Mouse (Mus musculus): ENCODE results near the gene Serpinf2. TPM values are rescaled to one million over a fixed set of nuclear protein-coding genes. Genes with fewer than 3 reads are reported as not detected.

Serpinf2 gene
- polyA plus RNA-seq, 2 experiments, result 0.53 TPM; not detected in 1

GRCm38 (mm10) chr11:75441601-75442000, 2.2 kb upstream of the Serpinf2 start:
- Histone ChIP-seq H3K9ac (ENCODE audit: low read depth, low read length, severe bottlenecking) (no peak overlapping the region), H3K27me3 (ENCODE audit: control insufficient read depth, insufficient read depth, low read length) (no peaks in the 10 kb centered on the region), H3K36me3 (ENCODE audit: control insufficient read depth, insufficient read depth, low read length) (peaks cover 23% of the 10 kb centered on the region), H3K4me3 (replicated peaks; ENCODE audit: low read length) (no peak overlapping the region), H3K4me2 (replicated peaks; ENCODE audit: low read depth, low read length, severe bottlenecking) (no peak overlapping the region), H3K27ac (replicated peaks; ENCODE audit: low read depth, low read length) (no peak overlapping the region), H3K4me1 (ENCODE audit: control insufficient read depth, insufficient read depth, low read length) (no peaks in the 10 kb centered on the region), H3K9me3 (ENCODE audit: control insufficient read depth, low read length) (no peaks in the 10 kb centered on the region)
- TF ChIP-seq POLR2A (IDR thresholded peaks at IDR 0.05; ENCODE audit: borderline replicate concordance, extremely low read depth, insufficient read depth, insufficient read length), result no peak
- ATAC-seq (ENCODE audit: low FRiP score, low read depth) (no peak), DNase-seq (ENCODE audit: low spot score) (no peak)
- 92% methylated on average over 16 of the region's 16 CpGs for WGBS

- peaks cover 23% of the 10 kb centered on the region for H3K36me3 ChIP-seq (ENCODE audit: control insufficient read depth, insufficient read depth, low read length)
- ATAC-seq (ENCODE audit: low FRiP score, low read depth), result no peak
- 70% methylated on average over 7 of the region's 7 CpGs for WGBS
These were observed 1.6 kb upstream of the Serpinf2 start for GRCm38 (mm10) chr11:75441034-75441433.

GRCm38 (mm10) chr11:75439951-75440350, 560 bp upstream of the Serpinf2 start:
- Histone ChIP-seq H3K27ac (replicated peaks; ENCODE audit: low read depth, low read length) (no peak overlapping the region), H3K9ac (ENCODE audit: low read depth, low read length, severe bottlenecking) (no peak overlapping the region), H3K27me3 (ENCODE audit: control insufficient read depth, insufficient read depth, low read length) (no peaks in the 10 kb centered on the region), H3K9me3 (ENCODE audit: control insufficient read depth, low read length) (no peaks in the 10 kb centered on the region), H3K4me2 (replicated peaks; ENCODE audit: low read depth, low read length, severe bottlenecking) (no peak overlapping the region), H3K4me3 (replicated peaks; ENCODE audit: low read length) (no peak overlapping the region), H3K4me1 (ENCODE audit: control insufficient read depth, insufficient read depth, low read length) (no peaks in the 10 kb centered on the region), H3K36me3 (ENCODE audit: control insufficient read depth, insufficient read depth, low read length) (peaks cover 16% of the 10 kb centered on the region)
- DNase-seq (ENCODE audit: low spot score) (no peak), ATAC-seq (ENCODE audit: low FRiP score, low read depth) (no peak)
- TF ChIP-seq POLR2A (IDR thresholded peaks at IDR 0.05; ENCODE audit: borderline replicate concordance, extremely low read depth, insufficient read depth, insufficient read length), result no peak
- 89% methylated on average over 3 of the region's 3 CpGs for WGBS

More at GRCm38 (mm10) chr11:75441034-75441433, 1.6 kb upstream of the Serpinf2 start:
- Histone ChIP-seq H3K4me3 (replicated peaks; ENCODE audit: low read length) (no peak overlapping the region), H3K27me3 (ENCODE audit: control insufficient read depth, insufficient read depth, low read length) (no peaks in the 10 kb centered on the region), H3K27ac (replicated peaks; ENCODE audit: low read depth, low read length) (no peak overlapping the region), H3K4me2 (replicated peaks; ENCODE audit: low read depth, low read length, severe bottlenecking) (no peak overlapping the region), H3K9me3 (ENCODE audit: control insufficient read depth, low read length) (no peaks in the 10 kb centered on the region), H3K4me1 (ENCODE audit: control insufficient read depth, insufficient read depth, low read length) (no peaks in the 10 kb centered on the region), H3K9ac (ENCODE audit: low read depth, low read length, severe bottlenecking) (no peak overlapping the region)
- DNase-seq (ENCODE audit: low spot score), result no peak
- no peak for TF ChIP-seq POLR2A (IDR thresholded peaks at IDR 0.05; ENCODE audit: borderline replicate concordance, extremely low read depth, insufficient read depth, insufficient read length)

DNA sequence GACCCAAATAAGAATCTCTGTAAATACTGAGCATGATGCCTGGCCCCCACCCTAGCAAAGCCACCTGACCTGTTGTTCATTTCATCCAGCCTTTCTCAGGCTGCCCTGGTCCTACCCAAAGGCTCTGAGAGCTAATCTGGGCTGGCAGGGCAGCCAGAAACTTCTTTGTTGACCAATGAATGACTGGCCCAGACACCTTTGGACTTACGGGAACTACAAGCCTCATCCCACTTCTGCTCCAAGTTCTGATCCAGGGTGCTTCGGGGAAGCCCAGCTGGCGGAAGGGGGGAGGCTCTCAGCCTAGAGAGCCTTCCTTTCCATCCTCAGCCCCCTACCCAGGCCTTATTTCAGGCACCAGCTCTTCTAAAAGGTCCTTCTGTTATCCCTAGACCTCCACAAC, 587 bp downstream of the Serpinf2 start:
- no peak for TF ChIP-seq POLR2A (IDR thresholded peaks at IDR 0.05; ENCODE audit: borderline replicate concordance, extremely low read depth, insufficient read depth, insufficient read length)
- no peak overlapping the region for H3K27ac ChIP-seq (replicated peaks; ENCODE audit: low read depth, low read length)
- WGBS, result 82% methylated on average over 3 of the region's 3 CpGs
- H3K36me3 ChIP-seq (ENCODE audit: control insufficient read depth, insufficient read depth, low read length), result peaks cover 16% of the 10 kb centered on the region
- DNase-seq (ENCODE audit: low spot score) (no peak), ATAC-seq (ENCODE audit: low FRiP score, low read depth) (no peak)
- H3K4me1 ChIP-seq (ENCODE audit: control insufficient read depth, insufficient read depth, low read length), result no peaks in the 10 kb centered on the region
- no peak overlapping the region for H3K4me3 ChIP-seq (replicated peaks; ENCODE audit: low read length)
- no peak overlapping the region for H3K4me2 ChIP-seq (replicated peaks; ENCODE audit: low read depth, low read length, severe bottlenecking)
- H3K9me3 ChIP-seq (ENCODE audit: control insufficient read depth, low read length), result no peaks in the 10 kb centered on the region; the same call in 1 of the 2 replicates
- no peaks in the 10 kb centered on the region for H3K27me3 ChIP-seq (ENCODE audit: control insufficient read depth, insufficient read depth, low read length)
- no peak overlapping the region for H3K9ac ChIP-seq (ENCODE audit: low read depth, low read length, severe bottlenecking)

DNA sequence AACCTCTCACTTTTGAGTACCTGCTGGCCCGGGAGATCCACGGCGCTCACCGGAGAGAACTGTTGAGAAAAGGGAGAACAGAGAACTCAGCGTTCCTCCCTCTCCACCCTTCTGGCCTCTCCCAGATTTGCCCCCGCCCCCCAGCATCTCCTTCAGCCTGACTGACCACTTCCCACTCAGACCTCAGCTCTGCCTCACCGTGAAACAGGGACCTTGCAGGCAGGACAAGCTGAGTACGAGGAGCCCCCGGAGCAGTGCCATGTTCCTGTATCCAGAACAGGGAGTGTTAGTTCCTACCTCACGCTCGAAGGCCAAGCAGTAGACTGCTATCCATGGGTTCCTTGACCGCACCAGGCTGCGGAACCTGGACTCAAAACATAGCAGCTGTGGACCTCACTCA, 1.2 kb downstream of the Serpinf2 start:
- no peak for TF ChIP-seq POLR2A (IDR thresholded peaks at IDR 0.05; ENCODE audit: borderline replicate concordance, extremely low read depth, insufficient read depth, insufficient read length)
- H3K27me3 ChIP-seq (ENCODE audit: control insufficient read depth, insufficient read depth, low read length), result no peaks in the 10 kb centered on the region
- ATAC-seq (ENCODE audit: low FRiP score, low read depth) (no peak), DNase-seq (ENCODE audit: low spot score) (no peak)
- H3K27ac ChIP-seq (replicated peaks; ENCODE audit: low read depth, low read length), result no peak overlapping the region
- H3K4me3 ChIP-seq (replicated peaks; ENCODE audit: low read length), result no peak overlapping the region
- no peaks in the 10 kb centered on the region for H3K4me1 ChIP-seq (ENCODE audit: control insufficient read depth, insufficient read depth, low read length)
- 87% methylated on average over 13 of the region's 13 CpGs for WGBS
- no peaks in the 10 kb centered on the region; the same call in 1 of the 2 replicates for H3K9me3 ChIP-seq (ENCODE audit: control insufficient read depth, low read length)
- no peak overlapping the region for H3K9ac ChIP-seq (ENCODE audit: low read depth, low read length, severe bottlenecking)
- peaks cover 12% of the 10 kb centered on the region for H3K36me3 ChIP-seq (ENCODE audit: control insufficient read depth, insufficient read depth, low read length)
- no peak overlapping the region for H3K4me2 ChIP-seq (replicated peaks; ENCODE audit: low read depth, low read length, severe bottlenecking)

GRCm38 (mm10) chr11:75434138-75434537, 5.3 kb downstream of the Serpinf2 start:
- no peaks in the 10 kb centered on the region for H3K36me3 ChIP-seq (ENCODE audit: control insufficient read depth, insufficient read depth, low read length)
- no peaks in the 10 kb centered on the region for H3K27me3 ChIP-seq (ENCODE audit: control insufficient read depth, insufficient read depth, low read length)
- no peak for TF ChIP-seq POLR2A (IDR thresholded peaks at IDR 0.05; ENCODE audit: borderline replicate concordance, extremely low read depth, insufficient read depth, insufficient read length)
- DNase-seq (ENCODE audit: low spot score) (no peak), ATAC-seq (ENCODE audit: low FRiP score, low read depth) (no peak)
- H3K4me3 ChIP-seq (replicated peaks; ENCODE audit: low read length), result no peak overlapping the region
- H3K4me2 ChIP-seq (replicated peaks; ENCODE audit: low read depth, low read length, severe bottlenecking), result no peak overlapping the region
- 88% methylated on average over 5 of the region's 5 CpGs for WGBS
- H3K27ac ChIP-seq (replicated peaks; ENCODE audit: low read depth, low read length), result no peak overlapping the region
- H3K4me1 ChIP-seq (ENCODE audit: control insufficient read depth, insufficient read depth, low read length), result no peaks in the 10 kb centered on the region
- no peaks in the 10 kb centered on the region; the same call in 1 of the 2 replicates for H3K9me3 ChIP-seq (ENCODE audit: control insufficient read depth, low read length)
- H3K9ac ChIP-seq (ENCODE audit: low read depth, low read length, severe bottlenecking), result no peak overlapping the region

All from limb, embryonic 14.5 days (tissue).